Mouse (Mus musculus) midbrain, postnatal 0 days (tissue): ENCODE measurements at regions not wholly inside any gene's neighbourhood (a gene's known extent, or its start where the extent isn't known, plus 50 kb on each side); places are given as distances from the start of the nearest gene placed in this dataset.

Experiments
- ATAC-seq: fragments of 200-750 bp; cut with Nextera tagmentation; 2 replicates; pipeline ENCODE4 v1.8.0; 2017; ENCODE audit warnings: moderate number of reproducible peaks, mild to moderate bottlenecking, moderate TSS enrichment, moderate library complexity; ENCODE audit not compliant: low FRiP score
- DNase-seq: peaks from one replicate; pipeline ENCODE4 v3.0.0-alpha.2; 2015; ENCODE audit warnings: low spot score
- H3K27ac ChIP-seq: fragments of 300-500 bp; sonication (generic); 2 replicates; pipeline ENCODE4 v1.5.1; 2014; ENCODE audit warnings: low read depth, mild to moderate bottlenecking, low read length, mixed read lengths
- H3K27me3 ChIP-seq: fragments of 300-500 bp; sonication (generic); 2 replicates; pipeline ENCODE4 v1.6.1; 2014; ENCODE audit warnings: low read length, control low read depth, mixed read lengths; ENCODE audit not compliant: insufficient read depth
- H3K36me3 ChIP-seq: fragments of 300-500 bp; sonication (generic); 2 replicates; pipeline ENCODE4 v1.6.1; 2014; ENCODE audit warnings: low read length, control low read depth, mixed read lengths; ENCODE audit not compliant: insufficient read depth
- H3K4me1 ChIP-seq: fragments of 300-500 bp; sonication (generic); 2 replicates; pipeline ENCODE4 v1.6.1; 2014; ENCODE audit warnings: mild to moderate bottlenecking, control low read depth, antibody characterized with exemption, low read length, mixed read lengths; ENCODE audit not compliant: insufficient read depth
- H3K4me2 ChIP-seq: fragments of 300-500 bp; sonication (generic); 2 replicates; pipeline ENCODE4 v1.6.1; 2014; ENCODE audit warnings: low read depth, mild to moderate bottlenecking, low read length, mixed read lengths; ENCODE audit not compliant: poor library complexity, severe bottlenecking
- H3K4me3 ChIP-seq: fragments of 300-500 bp; sonication (generic); 2 replicates; pipeline ENCODE4 v1.5.1; 2014; ENCODE audit warnings: low read depth, mild to moderate bottlenecking, low read length, moderate library complexity
- H3K9ac ChIP-seq: fragments of 300-500 bp; sonication (generic); replicated peaks from 2 replicates; pipeline ENCODE4 v1.6.1; 2014; ENCODE audit warnings: mild to moderate bottlenecking, low read length, moderate library complexity, mixed read lengths; ENCODE audit not compliant: poor library complexity, severe bottlenecking
- H3K9me3 ChIP-seq: fragments of 300-500 bp; sonication (generic); 2 replicates; pipeline ENCODE4 v1.6.1; 2016; ENCODE audit warnings: low read length, control low read depth
- CTCF ChIP-seq: IDR thresholded peaks from 2 replicates; pipeline ENCODE4 v1.5.1; 2016; ENCODE audit warnings: antibody characterized with exemption, mild to moderate bottlenecking
- WGBS: fragments of 180-500 bp; shearing (Covaris S2); extraction: QIAGEN DNeasy Blood & Tissue Kit; methylation state at CpG from one replicate; pipeline ENCODE4 v1.1.7; 2014; 5-methylcytosine and 5-hydroxymethylcytosine counted together

- H3K27ac ChIP-seq = no peak overlapping the region
- no peak overlapping the region for H3K4me3 ChIP-seq
- H3K27me3 ChIP-seq = no peaks in the 10 kb centered on the region
- no peak for ATAC-seq
- no peaks in the 10 kb centered on the region for H3K4me1 ChIP-seq
- H3K9ac ChIP-seq = no peak overlapping the region
- no peak for DNase-seq
- H3K4me2 ChIP-seq = no peak overlapping the region
- no peaks in the 10 kb centered on the region for H3K36me3 ChIP-seq
- TF ChIP-seq CTCF = no peak
- H3K9me3 ChIP-seq = no peaks in the 10 kb centered on the region
- 85% methylated on average over 7 of the region's 7 CpGs for WGBS
These were observed 383.1 kb downstream of the Trim52 start for GRCm38 (mm10) chr14:106489074-106489473.

GRCm38 (mm10) chr14:106491389-106491788 is 385.4 kb downstream of the Trim52 start:
- TF ChIP-seq CTCF = no peak
- 83% methylated on average over 4 of the region's 4 CpGs for WGBS
- Histone ChIP-seq H3K4me1 (no peaks in the 10 kb centered on the region), H3K4me3 (no peak overlapping the region), H3K9me3 (no peaks in the 10 kb centered on the region), H3K9ac (no peak overlapping the region), H3K4me2 (no peak overlapping the region), H3K27ac (no peak overlapping the region), H3K36me3 (no peaks in the 10 kb centered on the region), H3K27me3 (no peaks in the 10 kb centered on the region)
- no peak for ATAC-seq
- DNase-seq = no peak

GRCm38 (mm10) chr14:106500344-106501135 is 394.5 kb downstream of the Trim52 start:
- Histone ChIP-seq H3K27me3 (no peaks in the 10 kb centered on the region), H3K4me1 (no peaks in the 10 kb centered on the region), H3K4me3 (0 out of 2 replicates have a peak overlapping the region, but pooled peaks have one; percentile 16), H3K27ac (no peak overlapping the region), H3K4me2 (peak overlapping the region; percentile 34; the same call in 1 of the 2 replicates), H3K9ac (no peak overlapping the region), H3K9me3 (no peaks in the 10 kb centered on the region), H3K36me3 (no peaks in the 10 kb centered on the region)
- peak; percentile 94 for TF ChIP-seq CTCF
- ATAC-seq = no peak
- WGBS = 31% methylated on average over 19 of the region's 19 CpGs
- DNase-seq = peak; percentile 91

- Histone ChIP-seq H3K4me1 (no peaks in the 10 kb centered on the region), H3K9ac (no peak overlapping the region), H3K27ac (no peak overlapping the region), H3K4me3 (no peak overlapping the region), H3K27me3 (no peaks in the 10 kb centered on the region), H3K4me2 (no peak overlapping the region), H3K36me3 (no peaks in the 10 kb centered on the region), H3K9me3 (no peaks in the 10 kb centered on the region)
- no peak for TF ChIP-seq CTCF
- 72% methylated on average over 4 of the region's 4 CpGs for WGBS
- ATAC-seq (no peak), DNase-seq (no peak)
These were observed 400.9 kb downstream of the Trim52 start for GRCm38 (mm10) chr14:106506921-106507320.

- no peak overlapping the region for H3K4me2 ChIP-seq
- no peaks in the 10 kb centered on the region for H3K9me3 ChIP-seq
- no peak overlapping the region for H3K4me3 ChIP-seq
- WGBS = 63% methylated on average over 12 of the region's 12 CpGs
- no peaks in the 10 kb centered on the region for H3K36me3 ChIP-seq
- TF ChIP-seq CTCF = peak; percentile 69
- no peak overlapping the region for H3K27ac ChIP-seq
- no peak overlapping the region for H3K9ac ChIP-seq
- DNase-seq = peak; percentile 40
- no peaks in the 10 kb centered on the region for H3K4me1 ChIP-seq
- 0 out of 2 replicates have a peak, but pooled peaks have one; percentile 41 for ATAC-seq
- H3K27me3 ChIP-seq = no peaks in the 10 kb centered on the region
These were observed 412.8 kb downstream of the Trim52 start for GRCm38 (mm10) chr14:106518552-106519358.

- Histone ChIP-seq H3K27ac (no peak overlapping the region), H3K4me3 (no peak overlapping the region), H3K4me1 (no peaks in the 10 kb centered on the region), H3K36me3 (no peaks in the 10 kb centered on the region), H3K9me3 (no peaks in the 10 kb centered on the region), H3K27me3 (no peaks in the 10 kb centered on the region), H3K4me2 (no peak overlapping the region), H3K9ac (no peak overlapping the region)
- no peak for DNase-seq
- no peak for TF ChIP-seq CTCF
- no peak for ATAC-seq
- WGBS = 86% methylated on average over 8 of the region's 8 CpGs
These were observed 414.8 kb downstream of the Trim52 start for GRCm38 (mm10) chr14:106520808-106521207.
